Mouse (Mus musculus) heart, adult 2 months (tissue): Measurements from ENCODE around the gene Tmem25.

Experiments used
- CTCF ChIP-seq: fragments of 200-600 bp; IDR thresholded peaks from 2 replicates; pipeline ENCODE4 v1.8.1; 2022; ENCODE audit warnings: antibody characterized with exemption, mild to moderate bottlenecking, moderate library complexity
- POLR2A ChIP-seq: fragments of 200-500 bp; IDR thresholded peaks from 2 replicates; pipeline ENCODE4 v1.6.1; 2011; ENCODE audit warnings: mild to moderate bottlenecking, low read depth, low read length, control low read depth; ENCODE audit not compliant: insufficient read depth

DNA sequence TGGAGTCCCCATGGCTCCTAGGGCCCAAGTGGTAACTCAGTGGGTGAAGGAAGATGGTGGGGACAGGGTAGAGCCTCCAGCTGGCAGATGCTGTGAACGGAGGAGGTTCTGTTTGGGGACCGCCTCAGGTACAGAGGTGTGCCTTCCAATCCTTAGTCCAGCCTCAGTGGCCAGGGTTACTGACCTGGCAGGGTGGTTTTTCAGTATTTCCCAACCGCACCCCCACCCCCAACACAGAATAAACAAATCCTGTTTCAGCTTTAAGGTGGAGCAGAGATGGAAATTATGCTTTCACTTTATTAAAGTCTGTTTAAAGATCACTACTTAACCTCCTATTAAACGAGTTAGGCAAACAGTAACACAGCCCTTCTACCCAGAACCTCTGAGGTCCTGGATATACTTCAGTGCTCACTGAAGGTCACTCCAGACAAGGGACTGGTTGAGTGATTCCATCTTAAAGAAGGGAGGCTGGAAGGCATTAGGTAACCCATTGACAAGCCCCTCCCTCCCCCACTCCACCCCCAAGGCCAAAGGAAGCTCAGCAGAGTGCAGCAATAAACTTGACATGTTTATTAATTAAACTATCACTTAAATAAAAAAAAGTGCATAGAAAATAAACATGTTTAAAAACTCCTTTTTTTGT, 3.8 kb upstream of the Tmem25 start, which contains the start of gene Ttc36:
- TF ChIP-seq CTCF: no peak
- TF ChIP-seq POLR2A: no peak
